Mouse (Mus musculus) E14TG2a.4 (cell line): ENCODE data around the gene Tnip1.

Experiments used
- CTCF ChIP-seq: conservative IDR thresholded peaks from 2 replicates; pipeline ENCODE4 v1.5.1; 2014; ENCODE audit warnings: low read length
- NANOG ChIP-seq: IDR thresholded peaks from 2 replicates; pipeline ENCODE4 v1.6.1; 2014; ENCODE audit warnings: borderline replicate concordance, low read length, mixed read lengths
- POU5F1 ChIP-seq: IDR thresholded peaks from 2 replicates; pipeline ENCODE4 v1.6.1; 2014; ENCODE audit warnings: low read length, borderline replicate concordance

GRCm38 (mm10) chr11:54921798-54922197 is 40.9 kb downstream of the Tnip1 start:
- TF ChIP-seq CTCF: no peak
- no peak for TF ChIP-seq NANOG
- TF ChIP-seq POU5F1: no peak
